In genomic region chr6:112699115-112699514, GRCm38 (mm10) we compare ENCODE assay signal across 30 mouse cellular contexts.
"Had no signal": no experiment of that assay in that cellular context is flagged by ENCODE, and none has a peak within 500 bp of the region (broad histone marks: within the 10 kb centered on the region; RNA-seq: fewer than 3 reads in every experiment).

No protein-coding gene starts in this region.

- H3K27me3 ChIP-seq: lung, embryonic 15.5 days; megakaryocyte, embryonic 14.5 days; midbrain, embryonic 13.5 days; midbrain, embryonic 15.5 days had no signal

- H3K9me3 ChIP-seq: limb, embryonic 10.5 days; limb, embryonic 12.5 days; limb, embryonic 13.5 days; limb, embryonic 15.5 days; liver, embryonic 12.5 days; liver, embryonic 13.5 days; liver, embryonic 15.5 days; lung, embryonic 15.5 days; midbrain, embryonic 12.5 days; midbrain, embryonic 13.5 days; midbrain, embryonic 15.5 days had no signal

- DNase-seq: left cerebral cortex, postnatal 4 days; liver; liver, embryonic 13.5 days; liver, postnatal 0 days; lung, adult 18-20 months; lung, adult 2 months; lung, embryonic 14.5 days; lung, postnatal 10 days; lung, postnatal 14 days; lung, postnatal 36 days; lung, postnatal 4 days; midbrain, embryonic 14.5 days had no signal

- H3K9ac ChIP-seq: limb, embryonic 12.5 days; limb, embryonic 13.5 days; limb, embryonic 15.5 days; liver, embryonic 12.5 days; liver, embryonic 13.5 days; liver, embryonic 14.5 days; liver, embryonic 15.5 days; liver, postnatal 0 days; lung, embryonic 14.5 days; lung, embryonic 15.5 days; midbrain, embryonic 15.5 days had no signal

- ATAC-seq: liver, embryonic 12.5 days; liver, postnatal 0 days; lung, postnatal 0 days; midbrain, embryonic 13.5 days; midbrain, embryonic 15.5 days; midbrain, embryonic 16.5 days had no signal

- H3K36me3 ChIP-seq: limb, embryonic 10.5 days; limb, embryonic 12.5 days; limb, embryonic 13.5 days; limb, embryonic 15.5 days; liver, embryonic 12.5 days; liver, embryonic 13.5 days; liver, embryonic 15.5 days; lung, embryonic 15.5 days; midbrain, embryonic 12.5 days; midbrain, embryonic 13.5 days; midbrain, embryonic 15.5 days had no signal

- H3K4me2 ChIP-seq: limb, embryonic 12.5 days; limb, embryonic 13.5 days; limb, embryonic 15.5 days; liver, embryonic 11.5 days; liver, embryonic 12.5 days; liver, embryonic 13.5 days; liver, embryonic 15.5 days; lung, embryonic 14.5 days; lung, embryonic 15.5 days; midbrain, embryonic 12.5 days; midbrain, embryonic 13.5 days; midbrain, embryonic 15.5 days had no signal

- H3K27ac ChIP-seq: left cerebral cortex, adult 2 months; limb, embryonic 10.5 days; limb, embryonic 12.5 days; limb, embryonic 13.5 days; limb, embryonic 15.5 days; liver, embryonic 12.5 days; liver, embryonic 13.5 days; liver, embryonic 14.5 days; liver, embryonic 15.5 days; lung, embryonic 15.5 days; macrophage; midbrain, embryonic 12.5 days; midbrain, embryonic 13.5 days; midbrain, embryonic 15.5 days had no signal

- H3K4me3 ChIP-seq: left cerebral cortex, adult 2 months; limb, embryonic 10.5 days; limb, embryonic 12.5 days; limb, embryonic 13.5 days; limb, embryonic 15.5 days; liver, embryonic 12.5 days; liver, embryonic 13.5 days; liver, embryonic 15.5 days; lung, embryonic 15.5 days; megakaryocyte, embryonic 14.5 days; midbrain, embryonic 12.5 days; midbrain, embryonic 13.5 days; midbrain, embryonic 15.5 days; myocyte had no signal
